Mouse (Mus musculus) megakaryocyte-erythroid progenitor cell, adult 5-6 weeks (primary cell): ENCODE results near the gene Tm7sf2. TPM values are rescaled to one million over a fixed set of nuclear protein-coding genes. Genes with fewer than 3 reads are reported as not detected.
A peak's percentile ranks its signal among the peaks of the same experiment; 100 is the strongest.

Source experiments
- ATAC-seq: replicated peaks from 2 replicates; pipeline ENCODE4 v1.8.0; 2016; ENCODE audit warnings: mild to moderate bottlenecking, inconsistent platforms; ENCODE audit not compliant: severe bottlenecking, poor library complexity, low FRiP score, low TSS enrichment
- total RNA-seq, 2 experiments: library from RNA; stranded (forward) in 1 of 2; stranded (reverse) in 1 of 2; fragments of 200-1000, 215-1000 nt in 1 of 2; fragments of >200 nt in 1 of 2; fragmentation: Nextera tagmentation in 1 of 2; gene quantifications; 2 replicates each; pipeline ENCODE4 v1.2.3; 2014 to 2017

The Tm7sf2 gene
- total RNA-seq, 2 experiments from 2014 or later, result 4.8 to 13.7 TPM

- peak; percentile 82 for ATAC-seq
Observed at GRCm38 (mm10) chr19:6014991-6015510, 53.1 kb downstream of the Tm7sf2 start.

GRCm38 (mm10) chr19:6013691-6014090 is 54.5 kb downstream of the Tm7sf2 start:
- no peak for ATAC-seq

Other genes starting within 250 kb of the Tm7sf2 start
- 12.5 and 14.1 TPM in 2 replicates for gene Frmd8, start 193.1 kb downstream of the Tm7sf2 start, total RNA-seq (2014; fragmentation: Nextera tagmentation)
- gene Frmd8, start 193.1 kb downstream of the Tm7sf2 start, total RNA-seq (2017), result 10.7 and 14.3 TPM in 2 replicates
- gene Slc25a45, start 190.6 kb downstream of the Tm7sf2 start, total RNA-seq (2014; fragmentation: Nextera tagmentation), result 10.0 and 20.1 TPM in 2 replicates
- 11.7 and 11.9 TPM in 2 replicates for gene Slc25a45, start 190.6 kb downstream of the Tm7sf2 start, total RNA-seq (2017)
- gene Tigd3, start 174.2 kb downstream of the Tm7sf2 start, total RNA-seq (2014; fragmentation: Nextera tagmentation), result 5.3 and 5.9 TPM in 2 replicates
- gene Tigd3, start 174.2 kb downstream of the Tm7sf2 start, total RNA-seq (2017), result 2.2 and 3.1 TPM in 2 replicates
- 91.2 and 95.9 TPM in 2 replicates for gene Dpf2, start 155.4 kb downstream of the Tm7sf2 start, total RNA-seq (2014; fragmentation: Nextera tagmentation)
- gene Dpf2, start 155.4 kb downstream of the Tm7sf2 start, total RNA-seq (2017), result 75.0 and 124 TPM in 2 replicates
- gene Cdc42ep2, start 143.6 kb downstream of the Tm7sf2 start, total RNA-seq (2014; fragmentation: Nextera tagmentation), result 0.77 TPM in 1 of 2 replicates, not detected in the other
- gene Cdc42ep2, start 143.6 kb downstream of the Tm7sf2 start, total RNA-seq (2017), result not detected in 2 replicates
- 134 and 164 TPM in 2 replicates for gene Pola2, start 104.2 kb downstream of the Tm7sf2 start, total RNA-seq (2014; fragmentation: Nextera tagmentation)
- gene Pola2, start 104.2 kb downstream of the Tm7sf2 start, total RNA-seq (2017), result 62.6 and 87.0 TPM in 2 replicates
- gene Slc22a20, start 82.2 kb downstream of the Tm7sf2 start, total RNA-seq (2014; fragmentation: Nextera tagmentation), result not detected in 2 replicates
- gene Slc22a20, start 82.2 kb downstream of the Tm7sf2 start, total RNA-seq (2017), result not detected in 2 replicates
- 41.2 and 46.0 TPM in 2 replicates for gene Capn1, start 52.5 kb downstream of the Tm7sf2 start, total RNA-seq (2014; fragmentation: Nextera tagmentation)
- 30.6 and 53.5 TPM in 2 replicates for gene Capn1, start 52.5 kb downstream of the Tm7sf2 start, total RNA-seq (2017)
- gene Syvn1, start 21.8 kb downstream of the Tm7sf2 start, total RNA-seq (2014; fragmentation: Nextera tagmentation), result 31.2 and 52.3 TPM in 2 replicates
- 5.8 and 7.5 TPM in 2 replicates for gene Syvn1, start 21.8 kb downstream of the Tm7sf2 start, total RNA-seq (2017)
- gene Mrpl49, start 10.6 kb downstream of the Tm7sf2 start, total RNA-seq (2014; fragmentation: Nextera tagmentation), result 54.4 and 64.1 TPM in 2 replicates
- 33.6 and 41.0 TPM in 2 replicates for gene Mrpl49, start 10.6 kb downstream of the Tm7sf2 start, total RNA-seq (2017)
- gene Fau, start 10.5 kb downstream of the Tm7sf2 start, total RNA-seq (2014; fragmentation: Nextera tagmentation), result 2,866 and 2,996 TPM in 2 replicates
- 1,307 and 1,586 TPM in 2 replicates for gene Fau, start 10.5 kb downstream of the Tm7sf2 start, total RNA-seq (2017)
- gene Znhit2, start 7.2 kb downstream of the Tm7sf2 start, total RNA-seq (2014; fragmentation: Nextera tagmentation), result 11.5 and 16.7 TPM in 2 replicates
- 10.7 and 11.2 TPM in 2 replicates for gene Znhit2, start 7.2 kb downstream of the Tm7sf2 start, total RNA-seq (2017)
- 45.2 and 61.4 TPM in 2 replicates for gene Vps51, start 8.9 kb upstream of the Tm7sf2 start, total RNA-seq (2014; fragmentation: Nextera tagmentation)
- gene Vps51, start 8.9 kb upstream of the Tm7sf2 start, total RNA-seq (2017), result 33.9 and 40.6 TPM in 2 replicates
- gene Tmem262, start 11.7 kb upstream of the Tm7sf2 start, total RNA-seq (2014; fragmentation: Nextera tagmentation), result not detected in 2 replicates
- gene Tmem262, start 11.7 kb upstream of the Tm7sf2 start, total RNA-seq (2017), result not detected in 2 replicates
- not detected in 2 replicates for gene Gm28374, start 13.9 kb upstream of the Tm7sf2 start, total RNA-seq (2014; fragmentation: Nextera tagmentation)
- gene Gm28374, start 13.9 kb upstream of the Tm7sf2 start, total RNA-seq (2017), result 0.99 TPM in 1 of 2 replicates, not detected in the other
- 20.4 and 38.0 TPM in 2 replicates for gene Zfpl1, start 16.6 kb upstream of the Tm7sf2 start, total RNA-seq (2014; fragmentation: Nextera tagmentation)
- gene Zfpl1, start 16.6 kb upstream of the Tm7sf2 start, total RNA-seq (2017), result 34.2 and 34.8 TPM in 2 replicates
- 47.6 and 48.9 TPM in 2 replicates for gene Cdca5, start 16.6 kb upstream of the Tm7sf2 start, total RNA-seq (2014; fragmentation: Nextera tagmentation)
- gene Cdca5, start 16.6 kb upstream of the Tm7sf2 start, total RNA-seq (2017), result 25.2 and 25.9 TPM in 2 replicates
- gene AC131692.1, start 26.0 kb upstream of the Tm7sf2 start, total RNA-seq (2014; fragmentation: Nextera tagmentation), result 3.5 and 5.7 TPM in 2 replicates
- 0.95 and 1.6 TPM in 2 replicates for gene AC131692.1, start 26.0 kb upstream of the Tm7sf2 start, total RNA-seq (2017)
- 1.5 and 2.1 TPM in 2 replicates for gene Naaladl1, start 37.4 kb upstream of the Tm7sf2 start, total RNA-seq (2014; fragmentation: Nextera tagmentation)
- not detected in 2 replicates for gene Naaladl1, start 37.4 kb upstream of the Tm7sf2 start, total RNA-seq (2017)
- 18.8 and 20.9 TPM in 2 replicates for gene Sac3d1, start 50.3 kb upstream of the Tm7sf2 start, total RNA-seq (2014; fragmentation: Nextera tagmentation)
- 7.7 and 9.3 TPM in 2 replicates for gene Sac3d1, start 50.3 kb upstream of the Tm7sf2 start, total RNA-seq (2017)
- gene Snx15, start 59.9 kb upstream of the Tm7sf2 start, total RNA-seq (2014; fragmentation: Nextera tagmentation), result 15.2 and 24.6 TPM in 2 replicates
- gene Snx15, start 59.9 kb upstream of the Tm7sf2 start, total RNA-seq (2017), result 7.0 and 13.2 TPM in 2 replicates
- 2.0 TPM in 1 of 2 replicates, not detected in the other for gene Batf2, start 72.6 kb upstream of the Tm7sf2 start, total RNA-seq (2014; fragmentation: Nextera tagmentation)
- gene Batf2, start 72.6 kb upstream of the Tm7sf2 start, total RNA-seq (2017), result 0.42 TPM in 1 of 2 replicates, not detected in the other
- gene Arl2, start 73.2 kb upstream of the Tm7sf2 start, total RNA-seq (2014; fragmentation: Nextera tagmentation), result 43.2 and 45.4 TPM in 2 replicates
- gene Arl2, start 73.2 kb upstream of the Tm7sf2 start, total RNA-seq (2017), result 26.4 and 38.6 TPM in 2 replicates
- gene Majin, start 116.0 kb upstream of the Tm7sf2 start, total RNA-seq (2014; fragmentation: Nextera tagmentation), result not detected in 2 replicates
- gene Majin, start 116.0 kb upstream of the Tm7sf2 start, total RNA-seq (2017), result not detected in 2 replicates
- gene Gpha2, start 158.0 kb upstream of the Tm7sf2 start, total RNA-seq (2014; fragmentation: Nextera tagmentation), result not detected in 2 replicates
- gene Gpha2, start 158.0 kb upstream of the Tm7sf2 start, total RNA-seq (2017), result not detected in 2 replicates
- gene Ppp2r5b, start 167.5 kb upstream of the Tm7sf2 start, total RNA-seq (2014; fragmentation: Nextera tagmentation), result 10.9 and 24.0 TPM in 2 replicates
- 8.6 and 10.3 TPM in 2 replicates for gene Ppp2r5b, start 167.5 kb upstream of the Tm7sf2 start, total RNA-seq (2017)
- 22.6 and 30.2 TPM in 2 replicates for gene Atg2a, start 173.3 kb upstream of the Tm7sf2 start, total RNA-seq (2014; fragmentation: Nextera tagmentation)
- gene Atg2a, start 173.3 kb upstream of the Tm7sf2 start, total RNA-seq (2017), result 5.8 and 11.8 TPM in 2 replicates
- 50.0 and 60.7 TPM in 2 replicates for gene Ehd1, start 208.4 kb upstream of the Tm7sf2 start, total RNA-seq (2014; fragmentation: Nextera tagmentation)
- 26.7 and 62.5 TPM in 2 replicates for gene Ehd1, start 208.4 kb upstream of the Tm7sf2 start, total RNA-seq (2017)
- 3.4 and 4.4 TPM in 2 replicates for gene Cdc42bpg, start 238.1 kb upstream of the Tm7sf2 start, total RNA-seq (2014; fragmentation: Nextera tagmentation)
- gene Cdc42bpg, start 238.1 kb upstream of the Tm7sf2 start, total RNA-seq (2017), result 3.1 and 3.7 TPM in 2 replicates